Mouse (Mus musculus): ENCODE results near the gene Tmem8. TPM values are rescaled to one million over a fixed set of nuclear protein-coding genes. Genes with fewer than 3 reads are reported as not detected.
"Not testable (repeated sequence)": the region's sequence is repeated elsewhere in the genome, so short reads cannot be mapped to it uniquely, and the experiment has no call there.

Gene Tmem8
- 1 to 10 TPM; 7.0 to 7.7 TPM for total RNA-seq (2021)

DNA sequence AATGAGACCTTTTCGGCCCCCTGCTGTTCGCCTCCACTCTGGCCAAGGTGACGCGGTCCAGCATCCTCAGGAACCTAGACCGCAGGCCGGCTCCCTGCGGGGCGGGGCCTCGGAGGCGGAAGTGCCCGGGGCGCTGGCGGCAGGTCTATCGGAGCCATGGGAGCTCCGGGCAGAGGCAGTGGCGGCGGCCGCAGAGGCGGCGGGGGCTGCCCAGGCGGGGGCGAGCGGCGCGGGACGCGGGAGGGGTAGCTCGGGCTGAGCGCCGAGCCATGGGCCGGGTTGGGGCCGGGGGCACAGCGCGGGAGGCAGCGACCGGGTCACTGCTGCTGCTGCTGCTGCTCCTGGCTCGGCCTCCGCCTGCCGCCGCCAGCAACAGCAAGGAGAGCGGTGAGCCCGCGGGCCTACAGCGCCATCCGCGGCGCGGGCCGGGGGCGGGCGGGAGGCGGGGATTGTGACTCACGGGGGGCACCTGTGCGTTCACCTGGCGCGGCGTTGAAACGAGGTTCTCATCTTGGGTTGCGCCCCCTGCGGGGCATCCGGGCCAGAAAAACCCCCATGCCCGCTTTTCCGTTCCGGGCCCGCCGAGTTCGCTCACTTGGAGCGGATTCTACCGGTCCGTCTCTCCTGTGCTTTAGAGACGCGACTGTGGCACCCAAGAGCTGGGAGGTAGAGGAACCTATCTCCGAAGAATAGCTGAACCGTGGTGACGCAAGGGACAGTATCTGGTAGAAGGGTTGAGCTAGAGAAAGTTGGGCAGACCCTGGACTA lies at the start of gene Tmem8:
Gene Tmem8 (plus strand): TSS at position 119 of the 768 bp plus-strand sequence.
- intact Hi-C loops (cut with DNase I), result no loop called here
- peak; percentile 54 for DNase-seq

DNA sequence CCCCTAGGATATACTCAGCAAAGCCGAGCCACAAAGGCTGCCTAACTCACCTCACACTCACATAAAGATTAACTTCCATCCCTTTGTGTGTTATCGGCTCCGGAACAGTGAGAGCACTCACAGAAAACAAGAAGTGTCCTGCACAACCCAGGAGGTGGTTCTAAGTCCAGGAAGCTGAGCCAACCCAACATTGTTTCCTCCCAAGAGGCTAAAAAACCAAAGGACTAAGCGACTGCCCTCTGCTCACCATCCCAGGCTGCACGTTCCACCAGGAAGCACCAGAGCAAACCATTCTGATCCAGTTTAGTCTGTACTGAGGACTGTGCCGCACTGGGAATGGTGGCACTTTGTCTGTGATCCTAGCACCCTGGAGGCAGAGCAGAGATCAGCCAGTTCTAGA lies 48.2 kb upstream of the Tmem8 start:
- DNase-seq, result no peak
- intact Hi-C loops (cut with DNase I), result no loop called here

DNA sequence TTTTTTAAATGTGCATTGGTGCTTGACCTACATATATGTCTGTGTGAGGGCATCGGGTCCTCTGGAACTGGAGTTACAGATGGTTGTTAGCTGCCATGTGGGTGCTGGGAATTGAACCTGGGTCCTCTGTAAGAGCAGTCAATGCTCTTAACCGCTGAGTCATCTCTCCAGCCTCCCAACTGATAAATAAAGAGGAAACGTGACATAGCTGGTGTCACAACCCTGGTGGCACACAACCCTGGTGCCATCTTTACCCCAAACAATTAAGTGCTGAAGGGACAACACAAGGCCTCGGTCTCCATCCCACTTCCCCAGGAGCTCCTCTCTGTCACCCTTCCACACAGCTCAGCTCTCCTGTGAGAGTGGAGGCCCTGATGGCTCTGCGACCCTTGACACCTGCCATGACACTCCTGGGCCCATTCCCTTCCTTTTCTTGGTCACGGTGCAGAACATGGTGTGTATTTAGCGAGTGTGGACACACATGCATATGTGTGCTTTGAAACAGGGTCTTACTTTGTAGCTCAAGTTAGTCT lies 46.5 kb upstream of the Tmem8 start:
- intact Hi-C loops (cut with DNase I), result no loop called here
- no peak for DNase-seq

DNA sequence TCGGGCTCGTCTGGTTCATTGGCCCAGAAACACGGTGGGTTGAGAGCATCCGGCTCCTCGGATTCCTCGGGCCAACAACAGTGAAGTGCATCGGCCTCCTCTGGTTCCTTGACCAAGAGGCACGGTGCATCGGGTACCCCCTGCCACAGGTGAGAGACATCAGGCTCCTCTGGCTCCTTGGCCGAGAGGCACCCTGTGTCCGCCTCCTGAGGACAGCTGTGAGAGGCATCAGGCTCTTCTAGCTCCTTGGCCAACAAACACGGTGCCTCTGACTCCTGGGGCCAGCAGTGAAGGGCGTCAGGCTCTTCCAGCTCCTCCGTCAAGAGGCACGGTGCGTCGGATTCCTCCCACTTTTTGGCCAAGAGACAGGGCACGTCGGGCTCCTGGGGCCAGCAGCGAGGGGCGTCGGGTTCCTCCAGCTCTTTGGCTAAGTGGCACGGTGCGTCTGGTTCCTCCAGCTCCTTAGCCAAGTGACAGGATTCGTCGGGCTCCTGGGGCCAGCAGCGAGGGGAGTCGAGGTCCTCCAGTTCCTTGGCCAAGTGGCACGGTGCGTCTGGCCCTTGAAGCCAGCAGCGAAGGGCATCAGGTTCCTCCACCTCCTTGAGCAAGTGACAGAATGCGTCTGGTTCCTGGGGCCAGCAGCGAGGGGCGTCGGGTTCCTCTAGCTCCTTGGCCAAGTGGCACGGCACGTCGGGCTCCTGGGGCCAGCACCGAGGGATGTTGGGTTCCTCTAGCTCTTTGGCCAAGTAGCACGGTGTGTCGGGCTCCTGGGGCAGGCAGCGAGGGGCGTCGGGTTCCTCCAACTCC lies 44.9 kb upstream of the Tmem8 start:
- intact Hi-C loops (cut with DNase I), result no loop called here
- peak; percentile 35 for DNase-seq

DNA sequence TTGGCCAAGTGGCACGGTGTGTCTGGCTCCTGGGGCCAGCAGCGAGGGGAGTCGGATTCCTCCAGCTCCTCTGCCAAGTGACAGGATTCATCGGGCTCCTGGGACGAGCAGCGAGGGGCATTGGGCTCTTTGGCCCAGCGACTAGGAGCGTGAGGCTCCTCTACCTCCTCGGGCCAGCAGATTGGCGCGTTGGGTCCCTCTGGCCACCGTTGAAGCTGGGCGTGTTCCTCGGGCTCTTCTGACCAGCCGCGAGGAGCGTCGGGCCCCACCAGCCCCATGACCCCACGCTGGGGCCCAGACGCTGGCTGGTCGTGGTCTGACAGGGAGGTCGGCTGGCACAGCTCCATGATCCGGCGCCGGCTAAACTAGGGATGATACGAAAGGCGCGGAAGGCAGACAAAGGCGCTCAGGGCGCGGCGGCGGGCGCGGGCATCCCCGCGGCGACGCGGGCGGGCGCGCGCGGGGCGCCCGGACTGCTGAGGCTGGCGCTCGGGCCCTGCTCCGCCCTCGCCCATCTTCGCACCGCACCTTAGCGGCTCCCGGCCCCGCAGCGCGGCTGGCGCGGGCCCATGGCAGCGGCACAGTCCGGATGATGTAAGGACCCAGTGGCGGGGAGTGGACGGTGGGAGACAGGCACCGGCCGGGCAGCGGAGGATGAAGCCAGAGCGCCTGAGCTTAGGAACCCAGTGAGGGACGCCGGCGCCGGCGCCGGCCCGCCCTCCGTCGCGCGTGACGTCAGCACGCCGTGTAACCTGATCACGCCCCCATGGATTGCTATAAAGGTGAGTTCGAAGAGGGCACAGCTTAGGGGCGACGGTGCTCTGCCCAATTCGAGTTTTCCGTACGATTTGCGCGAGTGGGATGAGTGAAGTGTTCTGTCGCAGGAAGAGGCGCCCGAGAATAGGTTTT lies 44.0 kb upstream of the Tmem8 start, which contains the start of gene Rab11fip3:
Gene Rab11fip3 (minus strand): TSS at position 725 of the 909 bp plus-strand sequence.
- intact Hi-C loops (cut with DNase I), result no loop called here
- DNase-seq, result peak; percentile 90

DNA sequence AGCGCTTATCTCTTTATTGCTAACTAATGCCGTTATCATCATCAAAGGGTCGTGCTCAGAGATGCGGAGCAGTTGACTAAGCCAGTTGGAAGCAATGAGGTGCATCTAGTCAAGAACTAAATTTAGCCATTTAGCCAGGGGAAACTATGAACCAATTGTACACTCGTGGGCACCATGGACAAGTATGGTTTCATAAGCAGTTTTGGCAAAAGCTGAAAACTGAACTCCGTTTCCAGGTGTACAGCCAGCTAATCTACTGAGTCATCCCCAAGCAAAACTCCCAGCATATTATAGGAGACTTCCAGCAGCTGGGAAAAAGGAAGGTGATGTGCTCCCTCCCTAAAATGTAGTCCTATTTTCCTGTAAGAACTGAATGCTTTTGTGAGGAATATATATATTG lies 43.0 kb upstream of the Tmem8 start:
- DNase-seq, result no peak
- intact Hi-C loops (cut with DNase I), result no loop called here

DNA sequence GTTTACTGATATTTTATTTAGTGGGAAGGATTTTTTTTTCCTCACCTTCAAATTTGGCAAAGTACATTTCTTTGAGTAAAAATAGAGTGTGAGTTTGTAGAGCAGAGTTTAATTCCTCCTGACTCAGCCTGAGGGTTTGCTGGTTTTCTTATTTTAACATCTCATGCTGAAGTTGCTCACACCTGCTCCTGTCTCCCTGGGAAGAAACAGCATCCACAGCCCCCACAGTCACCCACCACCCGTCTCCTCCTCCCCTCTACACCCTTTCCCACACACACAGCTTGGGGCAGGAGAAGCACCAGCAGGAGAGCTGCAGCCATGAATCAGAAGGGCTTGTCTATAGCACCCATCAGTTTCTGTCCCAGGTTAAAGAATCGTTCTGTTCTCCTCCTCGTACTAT lies 37.9 kb upstream of the Tmem8 start:
- DNase-seq, result no peak
- intact Hi-C loops (cut with DNase I), result no loop called here

DNA sequence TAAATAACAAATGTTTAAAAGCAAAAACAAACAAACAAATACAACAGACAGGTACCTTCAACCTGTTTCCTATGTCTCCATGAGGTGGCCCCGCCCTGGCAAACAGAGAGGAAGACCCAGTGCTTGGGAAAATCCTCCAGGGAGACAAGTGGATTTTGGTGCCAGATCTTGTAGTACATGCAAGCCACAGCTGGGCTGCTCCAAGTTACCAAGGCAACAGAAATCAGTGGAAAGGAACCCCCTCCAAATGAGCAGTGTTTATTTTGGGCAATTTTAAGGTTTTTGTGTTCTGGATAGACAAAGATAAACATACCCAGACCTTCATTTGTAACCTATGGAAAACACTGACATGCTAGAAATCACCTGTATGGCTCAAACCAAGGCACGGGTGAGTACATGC lies 34.2 kb upstream of the Tmem8 start:
- no peak for DNase-seq
- intact Hi-C loops (cut with DNase I), result no loop called here

DNA sequence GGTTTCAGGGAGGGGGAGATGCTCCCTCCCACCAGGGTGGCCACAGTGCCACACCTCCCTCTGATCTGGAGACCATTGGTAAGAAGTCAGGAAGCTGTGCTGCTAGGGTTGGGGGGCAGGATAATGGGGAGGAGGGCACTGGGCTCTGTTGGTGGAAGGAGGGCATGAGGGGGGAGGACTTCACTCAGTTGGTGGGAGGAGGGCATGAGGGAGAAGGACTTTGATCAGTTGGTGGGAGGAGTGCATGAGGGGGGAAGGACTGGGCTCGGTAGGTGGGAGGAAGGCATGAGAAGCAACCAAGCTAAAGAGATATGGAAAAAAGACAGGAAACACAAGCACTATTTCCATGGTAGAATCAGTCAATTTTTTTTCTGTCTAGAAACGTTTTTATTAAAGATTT lies 32.2 kb upstream of the Tmem8 start:
- intact Hi-C loops (cut with DNase I), result no loop called here
- DNase-seq, result no peak

DNA sequence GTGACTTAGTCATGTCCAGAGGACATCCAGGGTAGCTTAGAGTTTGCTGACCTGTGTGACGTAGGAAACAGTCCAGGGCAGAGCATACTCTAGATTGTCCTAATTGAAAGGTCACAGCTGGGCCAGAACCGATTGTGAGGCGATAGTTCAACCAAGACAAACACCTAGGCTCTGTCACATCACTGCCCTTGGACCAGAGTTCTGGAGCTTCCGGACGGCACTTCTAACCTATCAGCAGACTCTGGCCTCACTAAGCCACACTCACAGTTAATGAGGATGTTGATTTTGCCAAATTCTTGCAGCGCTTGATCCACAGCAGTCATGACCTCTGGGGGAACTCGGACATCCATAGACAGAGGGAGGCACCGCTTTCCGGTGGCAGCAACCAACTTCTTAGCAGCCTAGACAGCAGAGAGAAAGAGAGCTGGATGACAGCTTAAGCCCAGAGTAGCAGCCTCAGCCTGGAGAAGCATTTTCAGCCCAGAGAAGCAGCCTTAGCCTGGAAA lies 26.0 kb upstream of the Tmem8 start:
- intact Hi-C loops (cut with DNase I), result no loop called here

DNA sequence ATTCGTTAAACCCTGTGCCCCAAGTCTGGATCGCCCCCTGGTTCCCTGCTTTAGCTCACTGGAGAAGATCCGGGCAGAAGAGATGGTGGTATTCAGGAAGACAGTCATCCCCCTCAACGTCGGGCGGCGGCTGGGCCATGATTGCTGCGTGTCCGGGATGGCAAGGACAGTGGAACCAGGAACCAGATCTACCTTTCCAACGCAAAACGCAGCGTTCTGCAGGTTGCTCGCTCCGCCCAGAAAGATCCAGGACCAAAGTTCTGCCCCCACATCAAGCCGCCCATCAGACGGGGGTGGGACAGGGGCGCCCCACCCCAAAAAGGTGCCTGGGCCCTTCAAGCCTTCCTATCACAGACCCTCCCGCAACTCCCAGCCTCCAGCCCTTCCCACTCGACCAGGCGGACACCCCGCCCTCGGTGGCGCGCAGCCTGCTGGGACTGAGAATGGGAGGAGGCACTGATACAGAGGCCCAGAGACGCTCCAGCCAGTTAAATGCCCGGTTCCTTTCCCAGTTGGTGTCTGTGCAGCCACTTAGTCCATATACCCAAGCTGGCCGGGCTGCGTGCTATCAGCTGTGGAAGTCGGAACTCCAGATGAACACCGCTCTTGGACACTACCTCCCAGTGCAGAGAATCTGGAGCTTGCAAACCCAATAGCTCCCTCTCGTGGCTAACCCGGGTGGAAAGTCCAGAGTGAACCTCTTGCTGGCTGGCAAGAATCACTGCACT lies 23.0 kb upstream of the Tmem8 start, which contains the start of gene Decr2:
Gene Decr2 (minus strand): TSS at position 433 of the 728 bp plus-strand sequence.
- DNase-seq, result peak; percentile 90
- intact Hi-C loops (cut with DNase I), result no loop called here

More for the DNA sequence above, 26.0 kb upstream of the Tmem8 start:
- no peak for DNase-seq

DNA sequence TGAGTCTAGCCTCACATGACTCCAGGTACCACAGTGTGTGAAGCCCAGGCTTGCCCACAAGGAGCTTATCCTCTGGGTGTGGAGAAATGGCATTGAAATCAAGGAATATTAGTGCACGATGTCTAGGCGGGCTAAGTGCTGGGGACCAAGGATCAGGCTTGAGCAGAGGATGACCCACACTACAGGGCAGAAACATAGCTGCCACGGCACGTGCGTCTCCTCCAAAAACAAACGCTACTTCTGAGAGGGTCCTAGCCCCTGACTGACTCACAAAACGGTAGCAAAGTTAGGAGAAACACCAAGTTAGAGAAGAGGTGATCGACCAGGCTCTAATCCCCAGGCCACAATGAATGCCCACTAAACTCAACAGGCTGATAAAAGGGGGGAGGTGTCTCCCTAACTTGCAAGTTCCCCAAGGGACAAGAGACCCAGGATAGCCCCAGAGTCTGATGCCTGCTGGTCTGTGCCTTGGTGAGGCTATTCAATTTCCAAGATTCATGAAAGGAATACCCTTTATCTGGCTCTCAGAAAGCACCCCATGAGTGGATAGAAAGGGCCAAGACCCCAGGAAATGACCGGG lies 18.5 kb upstream of the Tmem8 start:
- intact Hi-C loops (cut with DNase I), result no loop called here
- no peak for DNase-seq

DNA sequence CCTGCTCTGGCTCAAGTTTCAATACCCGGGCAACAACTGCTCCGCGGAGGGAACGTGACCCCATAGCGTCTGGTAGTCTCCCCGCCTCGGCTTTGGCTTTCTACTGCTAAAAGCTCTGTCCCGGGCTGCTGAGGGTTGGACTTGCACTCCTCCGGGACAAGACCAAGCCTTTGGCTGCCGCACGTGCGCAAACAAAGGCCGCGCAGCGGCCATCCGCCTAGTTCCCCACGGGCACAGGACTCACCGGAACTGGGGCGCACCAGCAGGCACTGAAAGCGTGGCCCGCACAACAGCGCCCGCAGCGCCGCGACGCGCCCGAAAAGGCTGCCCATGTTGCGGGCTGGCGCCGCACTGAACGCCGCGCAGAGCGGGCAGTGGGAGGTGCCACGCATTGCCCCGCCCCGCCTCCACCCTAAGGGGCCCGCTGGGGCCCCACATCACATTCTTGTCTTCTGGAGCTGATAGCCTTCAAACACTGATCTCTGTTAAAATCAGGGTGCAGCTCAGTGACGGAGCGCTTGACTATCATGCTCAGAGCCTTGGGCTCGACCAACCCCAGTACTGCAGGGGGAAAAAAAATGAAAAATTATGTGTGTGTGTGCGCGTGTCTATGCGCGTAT lies 17.9 kb upstream of the Tmem8 start, which contains the start of gene Nme4:
Gene Nme4 (minus strand): TSS at position 482 of the 620 bp plus-strand sequence.
- peak; percentile 61 for DNase-seq
- intact Hi-C loops (cut with DNase I), result no loop called here

DNA sequence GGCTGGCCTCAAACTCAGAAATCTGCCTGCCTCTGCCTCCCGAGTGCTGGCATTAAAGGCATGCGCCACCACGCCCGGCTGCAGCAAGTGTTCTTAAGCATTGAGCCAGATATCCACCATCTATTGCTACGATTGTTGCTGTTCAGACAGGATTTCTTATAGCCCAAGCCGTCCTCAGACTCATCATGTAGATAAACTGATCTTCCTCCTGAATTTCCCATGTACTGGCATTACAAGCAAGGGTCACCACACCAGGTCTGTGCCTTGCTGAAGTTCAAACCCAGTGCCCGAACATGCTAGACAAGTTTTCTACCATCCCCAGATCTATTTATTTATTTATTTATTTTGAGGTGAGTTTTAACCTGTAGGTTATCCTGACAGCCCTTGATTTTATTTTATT lies 14.6 kb upstream of the Tmem8 start:
- intact Hi-C loops (cut with DNase I), result no loop called here
- DNase-seq, result no peak

DNA sequence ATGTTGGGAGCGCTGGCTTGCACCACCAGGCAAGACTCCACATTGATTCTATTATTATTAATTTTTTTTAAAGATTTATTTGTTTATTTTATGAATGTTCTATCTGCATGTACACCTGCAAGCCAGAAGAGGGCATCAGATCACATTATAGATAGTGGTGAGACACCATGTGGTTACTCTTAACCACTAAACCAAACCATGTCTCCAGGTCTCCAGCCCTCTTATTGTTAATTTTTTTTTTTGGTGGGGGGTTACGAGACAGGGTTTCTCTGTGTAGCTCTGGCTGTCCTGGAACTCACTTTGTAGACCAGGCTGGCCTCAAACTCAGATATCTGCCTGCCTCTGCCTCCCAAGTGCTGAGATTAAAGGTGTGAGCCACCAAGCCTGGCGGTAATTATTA lies 13.8 kb upstream of the Tmem8 start:
- intact Hi-C loops (cut with DNase I); DNase-seq: not testable (repeated sequence)

DNA sequence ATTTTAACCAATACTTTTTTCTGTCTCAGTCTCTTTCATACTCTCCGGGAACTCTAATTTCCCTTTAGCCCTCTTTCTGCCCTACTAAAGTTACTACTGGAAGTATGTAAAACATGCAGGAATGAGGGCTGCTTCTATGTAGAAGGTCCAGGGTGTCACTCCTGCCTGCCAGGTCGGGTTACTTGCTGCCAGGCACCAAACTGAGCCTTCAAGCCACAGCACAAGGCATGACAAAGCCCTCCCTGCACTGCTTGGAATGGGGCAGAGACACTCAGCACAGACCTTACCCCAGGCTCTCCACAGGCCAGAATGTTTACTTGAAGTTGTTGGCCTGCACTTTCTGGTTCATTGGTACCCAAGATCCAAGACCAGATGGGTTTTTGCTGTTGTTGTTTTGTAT lies 12.9 kb upstream of the Tmem8 start:
- intact Hi-C loops (cut with DNase I), result no loop called here
- no peak for DNase-seq

DNA sequence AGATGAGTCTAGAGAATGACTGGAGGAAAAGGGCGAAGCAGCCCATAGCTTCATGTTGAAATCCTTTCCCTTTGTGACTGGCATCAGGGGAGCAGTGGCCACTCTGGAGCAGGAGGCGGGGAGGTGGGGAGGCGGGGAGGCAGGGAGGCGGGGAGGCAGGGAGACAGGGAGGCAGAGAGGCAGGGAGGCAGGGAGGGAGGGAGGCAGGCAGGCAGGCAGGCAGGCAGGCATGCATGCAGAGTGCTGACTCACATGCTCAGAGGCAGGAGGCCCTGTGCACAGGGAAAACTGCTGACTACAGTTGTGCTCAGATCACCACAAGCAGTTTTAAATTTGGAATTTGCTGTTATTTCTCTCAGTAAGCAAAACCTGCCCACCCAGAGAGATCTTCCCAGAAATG lies 11.6 kb upstream of the Tmem8 start:
- DNase-seq, result no peak
- intact Hi-C loops (cut with DNase I), result no loop called here

DNA sequence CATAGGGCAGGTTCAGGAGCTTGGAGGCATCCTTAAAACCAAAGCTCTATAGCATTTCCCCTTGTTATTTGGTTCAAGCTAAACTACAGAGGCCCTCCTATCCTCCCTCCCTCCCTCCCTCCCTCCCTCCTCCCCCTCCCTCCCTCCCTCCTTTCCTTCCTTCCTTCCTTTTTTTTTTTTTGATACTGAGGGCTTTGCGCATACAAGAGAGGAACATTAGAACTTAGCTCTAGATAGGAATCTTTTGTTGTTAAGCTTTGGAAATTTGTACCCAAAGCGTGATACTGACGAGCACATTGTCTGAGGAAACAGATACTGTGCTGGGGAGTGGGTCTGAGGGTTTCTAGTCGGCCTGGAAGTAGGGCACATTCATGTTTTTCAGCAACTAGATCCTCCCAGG lies 7.5 kb upstream of the Tmem8 start:
- no peak for DNase-seq
- intact Hi-C loops (cut with DNase I), result no loop called here

DNA sequence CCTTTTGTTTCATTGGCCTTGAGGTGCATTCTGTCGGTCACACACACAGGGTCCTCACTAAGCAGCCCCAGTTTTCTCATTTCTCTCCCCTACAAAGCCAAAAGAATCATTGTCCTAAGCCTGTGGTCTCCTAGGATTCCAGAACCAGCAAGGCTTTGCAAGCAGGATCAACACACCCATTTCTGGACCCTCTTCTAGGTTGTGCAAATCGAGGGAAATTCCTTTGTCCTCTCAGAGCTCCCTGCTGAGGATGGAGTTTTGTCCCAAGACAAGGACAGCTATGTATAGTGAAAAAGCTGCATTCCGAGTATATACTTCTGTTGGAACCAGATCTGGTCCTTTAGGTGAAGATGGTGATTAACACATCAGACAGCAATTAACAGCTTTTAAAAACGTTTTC lies 2.9 kb upstream of the Tmem8 start:
- no peak for DNase-seq
- intact Hi-C loops (cut with DNase I), result no loop called here
